Mouse (Mus musculus): ENCODE measurements around the gene Pds5a.

Gene Pds5a

GRCm38 (mm10) chr5:65561125-65561893 is 136.8 kb downstream of the Pds5a start:
- DNase-seq = no peak

- no peak for DNase-seq
These were observed 141.0 kb downstream of the Pds5a start for GRCm38 (mm10) chr5:65557109-65557508.

Data from kidney, adult 18-20 months (tissue).